Mouse (Mus musculus) intestine, embryonic 14.5 days (tissue): ENCODE measurements around the gene Vmn2r23. TPM values are rescaled to one million over a fixed set of nuclear protein-coding genes. Genes with fewer than 3 reads are reported as not detected.
"Not testable (repeated sequence)": the region's sequence is repeated elsewhere in the genome, so short reads cannot be mapped to it uniquely, and the experiment has no call there.

Experiments used
- ATAC-seq: fragments of 200-750 bp; cut with Nextera tagmentation; replicated peaks from 2 replicates; pipeline ENCODE4 v1.8.0; 2017; ENCODE audit warnings: low read depth, moderate number of reproducible peaks, moderate TSS enrichment, moderate library complexity; ENCODE audit not compliant: low FRiP score, low TSS enrichment
- DNase-seq: peaks from one replicate; pipeline ENCODE4 v3.0.0-alpha.2; 2018; ENCODE audit warnings: low spot score
- H3K27ac ChIP-seq: fragments of 300-500 bp; sonication (generic); 2 replicates; pipeline ENCODE4 v1.5.1; 2014; ENCODE audit warnings: low read depth, mild to moderate bottlenecking, control low read depth
- H3K27me3 ChIP-seq: fragments of 300-500 bp; sonication (generic); replicated peaks from 2 replicates; pipeline ENCODE4 v1.6.1; 2014; ENCODE audit warnings: low read length, control low read depth; ENCODE audit not compliant: control insufficient read depth, insufficient read depth
- H3K36me3 ChIP-seq: fragments of 300-500 bp; sonication (generic); 2 replicates; pipeline ENCODE4 v1.6.1; 2014; ENCODE audit warnings: low read length, control low read depth; ENCODE audit not compliant: control insufficient read depth, insufficient read depth
- H3K4me1 ChIP-seq: fragments of 300-500 bp; sonication (generic); replicated peaks from 2 replicates; pipeline ENCODE4 v1.6.1; 2014; ENCODE audit warnings: low read length, control low read depth, mixed read lengths; ENCODE audit not compliant: control insufficient read depth, insufficient read depth
- H3K4me2 ChIP-seq: fragments of 300-500 bp; sonication (generic); 2 replicates; pipeline ENCODE4 v1.6.1; 2014; ENCODE audit warnings: low read length
- H3K4me3 ChIP-seq: fragments of 300-500 bp; sonication (generic); 2 replicates; pipeline ENCODE4 v1.5.1; 2014; ENCODE audit warnings: low read depth, low read length, control low read depth, mixed read lengths
- H3K9ac ChIP-seq: fragments of 300-500 bp; sonication (generic); 2 replicates; pipeline ENCODE4 v1.6.1; 2014; ENCODE audit warnings: mild to moderate bottlenecking, low read length
- H3K9me3 ChIP-seq: fragments of 300-500 bp; sonication (generic); 2 replicates; pipeline ENCODE4 v1.6.1; 2016; ENCODE audit warnings: low read length, control low read depth; ENCODE audit not compliant: control insufficient read depth
- WGBS: fragments of 180-500 bp; shearing (Covaris S2); extraction: QIAGEN DNeasy Blood & Tissue Kit; methylation state at CpG from one replicate; pipeline ENCODE4 v1.1.7; 2014; 5-methylcytosine and 5-hydroxymethylcytosine counted together
- polyA plus RNA-seq: library from polyadenylated mRNA; unstranded; fragments of >200 nt; fragmentation: Nextera tagmentation; extraction: Ambion mirVana; gene quantifications from 2 replicates; pipeline ENCODE4 v1.2.1, GENCODE M21; 2014

The Vmn2r23 gene
- polyA plus RNA-seq: not detected in 2 replicates

DNA sequence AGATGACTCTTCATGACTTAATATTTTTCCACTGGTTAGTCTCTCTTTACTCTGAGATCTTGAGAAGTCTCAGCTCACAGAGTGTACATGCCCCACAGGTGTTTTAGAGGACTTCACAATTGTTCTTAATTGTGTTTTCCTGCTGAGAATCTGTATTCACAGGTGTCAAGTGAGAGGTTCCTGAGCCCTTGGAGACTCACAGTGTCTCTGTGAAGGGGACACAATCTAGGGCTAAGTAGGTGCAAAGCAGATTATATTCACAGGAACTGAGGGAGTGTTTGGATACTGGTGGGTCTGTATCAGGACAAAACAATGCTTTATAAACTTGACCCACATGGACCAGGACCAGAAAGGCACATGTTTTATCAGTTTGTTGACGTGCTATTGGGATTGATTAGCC lies at the start of gene Vmn2r23:
Vmn2r23 (plus strand) TSS at position 301 of the 400 bp plus-strand sequence.
- no peak for ATAC-seq
- H3K27ac ChIP-seq: no peak within 1 kb of the TSS
- H3K9ac ChIP-seq: no peak within 1 kb of the TSS
- no peaks in the 10 kb centered on the region for H3K9me3 ChIP-seq
- no peaks in the 10 kb centered on the region for H3K27me3 ChIP-seq
- H3K36me3 ChIP-seq: no peaks in the 10 kb centered on the region
- no peak for DNase-seq
- WGBS: 67% methylated on average over 1 of the region's 1 CpGs
- H3K4me2 ChIP-seq: no peak within 1 kb of the TSS
- H3K4me1 ChIP-seq: no peaks in the 10 kb centered on the region
- no peak within 1 kb of the TSS for H3K4me3 ChIP-seq

DNA sequence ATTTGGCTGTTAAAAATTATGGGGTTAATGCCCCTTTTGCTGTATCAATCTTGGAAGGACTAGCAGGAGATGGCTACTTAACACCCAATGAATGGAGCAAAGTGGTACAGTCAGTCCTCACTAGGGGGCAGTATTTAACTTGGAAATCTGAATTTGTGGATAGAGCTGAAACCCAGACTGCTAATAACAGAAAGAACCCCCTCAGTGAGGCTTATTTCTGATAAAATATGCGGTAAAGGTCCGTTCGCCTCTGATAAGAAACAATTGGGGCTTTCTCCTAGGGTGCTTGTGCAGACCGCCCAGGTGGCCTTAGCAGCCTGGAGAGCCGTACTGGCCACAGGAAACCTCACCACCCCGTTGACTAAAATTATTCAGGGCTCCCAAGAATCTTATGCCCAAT lies 45.4 kb upstream of the Vmn2r23 start:
- no peak for ATAC-seq
- Histone ChIP-seq H3K4me2 (no peak overlapping the region), H3K4me3 (no peak overlapping the region), H3K4me1 (no peaks in the 10 kb centered on the region), H3K9me3 (no peaks in the 10 kb centered on the region), H3K9ac (no peak overlapping the region), H3K27ac (no peak overlapping the region), H3K27me3 (no peaks in the 10 kb centered on the region), H3K36me3 (no peaks in the 10 kb centered on the region)
- no peak for DNase-seq
- WGBS: 53% methylated on average over 6 of the region's 6 CpGs

DNA sequence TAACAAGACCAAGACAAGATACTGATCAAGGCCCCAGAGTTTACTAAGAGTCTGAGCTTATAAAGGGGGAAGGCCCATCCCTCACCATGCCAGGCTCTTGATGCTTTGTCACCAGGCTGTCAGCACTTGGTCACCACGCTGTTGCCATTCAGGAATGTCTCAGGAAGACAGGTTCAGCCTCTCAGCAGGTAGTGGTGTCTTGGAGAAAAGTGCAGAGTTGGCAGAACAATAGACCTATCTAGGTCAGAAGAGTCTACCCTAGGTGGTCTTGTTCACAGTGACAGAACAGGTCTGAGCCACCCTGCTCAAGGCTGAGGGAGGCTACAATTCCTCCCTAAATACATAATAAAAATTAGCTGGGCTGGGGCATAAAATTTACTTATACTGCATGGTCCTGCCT lies 5.8 kb upstream of the Vmn2r23 start:
- H3K27me3 ChIP-seq, H3K36me3 ChIP-seq, H3K27ac ChIP-seq, H3K9me3 ChIP-seq, H3K4me1 ChIP-seq, ATAC-seq, H3K9ac ChIP-seq, H3K4me3 ChIP-seq, H3K4me2 ChIP-seq, DNase-seq: not testable (repeated sequence)
- 65% methylated on average over 1 of the region's 1 CpGs for WGBS

DNA sequence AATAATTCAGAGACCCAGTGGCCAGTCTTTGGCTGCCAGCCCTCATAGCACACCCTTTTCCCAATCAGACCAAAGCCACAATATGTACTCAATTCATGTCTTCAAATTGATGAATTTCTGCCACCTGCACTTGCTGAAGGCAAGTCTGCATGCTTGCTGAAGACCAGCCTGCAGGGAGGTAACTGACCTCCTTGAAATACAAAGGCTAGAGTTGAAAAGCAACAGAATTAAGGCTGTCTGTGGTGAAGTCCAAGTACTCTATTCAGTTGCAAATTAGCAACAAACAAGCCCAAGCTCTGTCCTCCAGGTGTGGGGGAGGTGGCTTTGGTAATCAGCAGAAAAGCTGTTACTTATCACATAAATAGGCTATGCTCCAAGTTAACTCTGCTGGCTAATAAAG lies 5.3 kb upstream of the Vmn2r23 start:
- Histone ChIP-seq H3K9ac (no peak overlapping the region), H3K4me2 (no peak overlapping the region), H3K27me3 (no peaks in the 10 kb centered on the region), H3K9me3 (no peaks in the 10 kb centered on the region), H3K4me1 (no peaks in the 10 kb centered on the region), H3K36me3 (no peaks in the 10 kb centered on the region), H3K4me3 (no peak overlapping the region), H3K27ac (no peak overlapping the region)
- DNase-seq (no peak), ATAC-seq (no peak)

DNA sequence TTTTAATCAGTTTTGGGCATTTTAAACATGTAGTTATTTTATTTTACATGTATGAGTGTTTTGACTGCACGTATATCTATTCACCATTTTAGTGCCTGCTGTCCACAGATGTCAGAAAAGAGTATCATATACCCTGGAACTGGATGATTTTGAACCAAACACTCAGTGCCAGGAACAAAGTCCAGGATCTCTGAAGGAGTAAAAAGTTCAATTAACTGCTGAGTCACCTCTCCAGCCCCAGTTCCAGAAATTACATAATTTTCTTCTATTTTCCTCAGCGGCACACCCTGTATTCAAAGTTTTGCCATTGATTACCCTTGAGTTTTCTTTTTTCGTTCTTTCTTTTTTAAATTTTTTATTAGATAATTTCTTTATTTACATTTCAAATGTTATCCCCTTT lies 67.6 kb downstream of the Vmn2r23 start:
- Histone ChIP-seq H3K36me3 (no peaks in the 10 kb centered on the region), H3K9ac (no peak overlapping the region), H3K27ac (no peak overlapping the region), H3K4me2 (no peak overlapping the region), H3K27me3 (no peaks in the 10 kb centered on the region), H3K4me1 (no peaks in the 10 kb centered on the region), H3K4me3 (no peak overlapping the region), H3K9me3 (no peaks in the 10 kb centered on the region)
- ATAC-seq: no peak
- WGBS: 84% methylated on average over 3 of the region's 3 CpGs
- no peak for DNase-seq

DNA sequence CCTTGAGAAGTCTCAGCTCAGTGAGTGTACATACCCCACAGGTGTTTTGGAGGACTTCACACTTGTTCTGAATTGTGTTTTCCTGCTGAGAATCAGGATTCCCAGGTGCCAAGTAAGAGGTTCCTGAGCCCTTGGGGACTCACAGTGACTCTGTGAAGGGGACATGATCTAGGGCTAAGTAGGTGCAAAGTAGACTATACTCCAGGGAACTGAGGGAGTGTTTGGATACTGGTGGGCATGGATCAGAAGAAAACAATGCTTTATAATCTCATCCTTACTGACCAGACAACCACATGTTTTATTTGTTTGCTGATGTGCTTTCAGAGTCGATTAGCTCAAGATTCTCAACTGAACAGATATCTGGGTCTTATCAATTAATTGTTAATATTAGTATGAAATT lies 76.1 kb downstream of the Vmn2r23 start, which contains the start of gene Vmn2r24:
Vmn2r24 (plus strand) TSS at position 301 of the 400 bp plus-strand sequence.
- Histone ChIP-seq H3K9ac (no peak within 1 kb of the TSS), H3K27ac (no peak within 1 kb of the TSS), H3K9me3 (no peaks in the 10 kb centered on the region), H3K4me1 (no peaks in the 10 kb centered on the region), H3K36me3 (no peaks in the 10 kb centered on the region), H3K4me3 (no peak within 1 kb of the TSS), H3K4me2 (no peak within 1 kb of the TSS), H3K27me3 (no peaks in the 10 kb centered on the region)
- DNase-seq: no peak
- no peak for ATAC-seq
- 84% methylated on average over 1 of the region's 1 CpGs for WGBS

DNA sequence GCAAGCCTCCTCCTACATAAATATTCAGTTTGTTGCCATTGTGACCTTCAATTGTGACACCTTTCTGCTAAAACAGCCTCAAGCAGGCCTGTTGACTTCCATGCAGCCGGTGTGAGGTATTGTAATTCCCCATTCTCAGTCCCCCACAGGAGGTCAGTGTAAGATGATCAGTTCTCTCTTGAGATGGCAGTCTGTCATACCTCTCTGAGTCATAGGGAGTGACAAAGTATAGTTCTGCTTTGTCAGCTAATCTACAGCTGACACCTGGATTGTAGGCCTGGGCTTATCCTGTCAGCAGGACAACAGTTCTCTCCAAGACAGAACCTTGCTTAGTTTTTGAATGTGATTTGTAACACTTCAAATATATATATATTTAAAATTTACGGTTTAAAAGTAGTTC lies 82.4 kb downstream of the Vmn2r23 start:
- H3K27me3 ChIP-seq: no peaks in the 10 kb centered on the region
- 59% methylated on average over 2 of the region's 2 CpGs for WGBS
- DNase-seq (no peak), ATAC-seq (no peak)
- no peak overlapping the region for H3K4me3 ChIP-seq
- no peak overlapping the region for H3K27ac ChIP-seq
- H3K9ac ChIP-seq: no peak overlapping the region
- H3K9me3 ChIP-seq: no peaks in the 10 kb centered on the region
- H3K4me2 ChIP-seq: no peak overlapping the region
- no peaks in the 10 kb centered on the region for H3K4me1 ChIP-seq
- no peaks in the 10 kb centered on the region for H3K36me3 ChIP-seq

DNA sequence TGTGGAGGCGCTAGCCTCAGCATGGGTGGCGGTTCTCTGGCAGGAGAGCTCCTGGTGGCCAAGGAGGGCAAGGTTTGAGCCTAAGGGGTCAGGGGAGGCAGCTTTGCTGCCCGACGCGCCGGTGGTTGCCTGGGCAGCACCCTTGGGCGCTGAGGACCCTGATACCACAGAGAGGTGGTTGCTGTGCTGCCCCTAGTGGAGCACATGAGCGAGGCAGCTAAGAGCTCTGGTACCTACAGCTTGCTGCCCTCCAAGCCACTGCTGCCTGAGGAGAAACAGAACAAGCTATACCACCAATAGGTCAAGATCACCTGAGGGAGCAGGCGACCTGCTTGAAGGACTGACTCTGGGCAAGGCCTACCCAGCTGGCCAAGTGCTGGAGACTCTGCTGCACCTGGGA lies 91.3 kb downstream of the Vmn2r23 start:
- Histone ChIP-seq H3K4me1 (no peaks in the 10 kb centered on the region), H3K27ac (no peak overlapping the region), H3K4me3 (no peak overlapping the region), H3K27me3 (no peaks in the 10 kb centered on the region), H3K4me2 (no peak overlapping the region), H3K9me3 (no peaks in the 10 kb centered on the region), H3K36me3 (no peaks in the 10 kb centered on the region), H3K9ac (no peak overlapping the region)
- ATAC-seq: no peak
- 43% methylated on average over 9 of the region's 9 CpGs for WGBS
- no peak for DNase-seq
